Mouse (Mus musculus): Measurements from ENCODE around the gene Atr. TPM values are rescaled to one million over a fixed set of nuclear protein-coding genes. Genes with fewer than 3 reads are reported as not detected.

Atr gene
- 13.0 and 13.3 TPM in 2 replicates for polyA plus RNA-seq (2015; fragmentation: Nextera tagmentation; extraction: Ambion mirVana)

DNA sequence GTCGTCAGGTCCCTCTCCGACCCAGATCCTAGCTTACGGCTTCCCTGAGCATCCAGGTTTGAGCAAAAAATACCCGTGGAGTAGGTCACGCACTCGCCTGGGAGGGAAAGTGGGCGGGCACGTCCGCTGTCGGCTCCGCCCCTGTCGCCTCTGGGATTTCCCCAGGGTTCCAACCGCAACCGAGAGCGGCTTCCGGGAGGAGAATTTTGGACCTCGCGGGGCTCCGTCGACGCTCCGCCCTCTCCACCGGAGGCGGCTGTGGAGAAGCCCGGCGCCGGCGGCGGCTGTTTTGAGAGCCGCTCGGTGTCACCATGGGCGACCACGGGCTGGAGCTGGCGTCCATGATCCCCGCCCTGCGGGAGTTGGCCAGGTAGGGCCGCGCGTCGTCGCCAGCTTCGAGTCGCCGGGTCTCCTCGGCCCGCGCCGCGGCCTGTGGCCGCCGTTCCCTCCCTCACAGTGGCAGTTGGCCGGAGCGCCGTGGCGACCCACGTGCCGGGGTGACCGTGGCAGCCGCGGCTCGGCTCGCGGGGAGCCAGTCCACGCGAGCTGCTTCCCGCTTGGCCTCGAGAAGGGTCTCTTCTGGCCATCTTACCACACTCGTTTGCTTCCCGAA, at the start of gene Atr:
Gene Atr (plus strand): TSS at position 184 of the 613 bp plus-strand sequence.
- Histone ChIP-seq H3K27ac (peak within 1 kb of the TSS; percentile 19), H3K4me1 (no peaks in the 10 kb centered on the region), H3K36me3 (no peaks in the 10 kb centered on the region), H3K4me3 (replicated peaks) (peak within 1 kb of the TSS; percentile 81), H3K4me2 (peak within 1 kb of the TSS; percentile 78), H3K27me3 (replicated peaks) (no peaks in the 10 kb centered on the region), H3K9ac (peak within 1 kb of the TSS; percentile 57), H3K9me3 (no peaks in the 10 kb centered on the region)
- ATAC-seq (ENCODE audit: insufficient read depth, low FRiP score, low read depth), result peak; percentile 92
- WGBS, result under 1% methylated on average over 67 of the region's 69 CpGs

DNA sequence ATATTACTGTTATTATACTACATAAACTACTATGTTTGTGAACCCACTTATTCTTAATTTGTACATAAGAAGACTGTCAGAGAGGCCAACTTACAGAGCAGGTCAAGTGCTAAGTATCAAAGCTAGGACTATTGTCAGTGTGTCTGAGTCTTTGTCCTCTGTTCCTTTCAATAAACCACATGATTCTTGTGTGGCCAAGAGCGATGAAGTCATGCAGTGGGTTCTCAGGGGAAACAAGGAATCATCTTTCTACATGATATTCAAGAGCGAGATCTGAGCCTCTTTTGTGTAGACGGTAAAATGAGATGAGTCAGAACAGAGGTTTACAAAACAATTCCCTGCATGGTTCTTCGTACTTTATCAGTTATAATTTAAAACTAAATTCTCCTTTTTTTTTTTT, 47.8 kb upstream of the Atr start:
- WGBS, result 70% methylated on average over 4 of the region's 4 CpGs
- ATAC-seq (ENCODE audit: insufficient read depth, low FRiP score, low read depth), result no peak
- Histone ChIP-seq H3K9ac (no peak overlapping the region), H3K4me2 (no peak overlapping the region), H3K4me1 (no peaks in the 10 kb centered on the region), H3K36me3 (no peaks in the 10 kb centered on the region), H3K27ac (no peak overlapping the region), H3K4me3 (replicated peaks) (no peak overlapping the region), H3K27me3 (replicated peaks) (no peaks in the 10 kb centered on the region), H3K9me3 (no peaks in the 10 kb centered on the region)

DNA sequence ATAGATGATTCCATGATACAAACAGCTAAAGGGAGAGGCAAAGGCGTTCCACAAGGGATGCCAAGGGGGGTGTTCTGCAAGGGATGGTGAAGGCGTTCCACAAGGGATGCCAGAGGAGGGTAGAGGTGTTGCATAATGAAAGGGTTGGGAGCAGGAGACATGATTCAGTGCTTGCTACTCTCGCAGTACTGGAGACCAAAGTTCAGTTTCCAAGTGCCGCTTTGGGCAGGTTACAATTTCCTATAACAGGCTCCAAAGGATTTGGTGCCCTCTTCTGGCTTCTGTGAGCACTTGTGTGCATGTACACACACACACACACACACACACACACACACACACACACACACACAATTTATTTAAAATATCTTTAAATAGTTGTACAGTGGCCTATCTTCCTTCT, 45.6 kb upstream of the Atr start:
- no peaks in the 10 kb centered on the region for H3K27me3 ChIP-seq (replicated peaks)
- no peaks in the 10 kb centered on the region for H3K4me1 ChIP-seq
- H3K4me3 ChIP-seq (replicated peaks), result no peak overlapping the region
- H3K9me3 ChIP-seq, result no peaks in the 10 kb centered on the region
- H3K9ac ChIP-seq, result no peak overlapping the region
- ATAC-seq (ENCODE audit: insufficient read depth, low FRiP score, low read depth), result no peak
- H3K27ac ChIP-seq, result no peak overlapping the region
- 92% methylated on average over 4 of the region's 4 CpGs for WGBS
- no peaks in the 10 kb centered on the region for H3K36me3 ChIP-seq
- H3K4me2 ChIP-seq, result no peak overlapping the region

DNA sequence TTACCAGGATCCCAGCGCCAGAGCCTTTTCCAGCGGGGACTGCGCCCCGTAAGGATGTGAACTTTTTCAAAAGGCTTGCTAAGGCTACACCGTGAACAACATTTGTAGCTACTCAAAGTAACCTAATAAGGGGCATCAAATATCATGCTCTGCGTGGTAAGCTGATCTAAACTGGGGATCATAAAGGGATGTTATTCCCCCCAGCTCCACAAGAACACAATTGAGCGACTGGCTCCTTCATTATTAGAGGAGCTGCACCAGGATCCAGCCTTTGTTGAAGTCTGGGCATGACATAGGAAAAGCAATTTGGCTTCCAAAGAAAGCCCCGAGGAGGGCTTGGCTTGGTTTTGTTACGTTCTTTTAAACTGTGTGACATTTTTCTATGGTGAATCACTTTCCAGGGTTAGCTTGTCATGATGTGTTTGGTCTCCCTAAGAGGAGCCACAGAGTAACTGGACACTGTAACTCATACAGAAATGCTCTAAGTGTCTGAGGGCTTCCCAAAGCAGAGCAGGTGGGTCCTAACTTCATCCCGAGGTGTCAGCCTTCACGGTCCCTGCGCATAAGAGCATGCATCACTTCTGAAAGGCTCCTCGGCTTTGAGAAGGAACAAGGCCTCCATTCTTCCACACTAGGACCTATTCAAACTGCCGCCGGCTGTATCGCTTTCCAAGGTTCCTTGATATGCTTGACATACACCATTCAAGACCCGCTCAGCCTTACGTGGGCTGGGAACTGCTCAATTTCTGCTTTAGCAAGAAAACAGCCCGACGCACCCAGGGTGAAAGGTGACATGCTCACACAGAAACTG, 43.5 kb upstream of the Atr start:
- Histone ChIP-seq H3K4me1 (no peaks in the 10 kb centered on the region), H3K4me2 (no peak overlapping the region), H3K27me3 (replicated peaks) (no peaks in the 10 kb centered on the region), H3K36me3 (no peaks in the 10 kb centered on the region), H3K4me3 (replicated peaks) (no peak overlapping the region), H3K9me3 (no peaks in the 10 kb centered on the region), H3K9ac (no peak overlapping the region), H3K27ac (peak overlapping the region; percentile 44; the same call in 1 of the 2 replicates)
- ATAC-seq (ENCODE audit: insufficient read depth, low FRiP score, low read depth), result no peak
- 72% methylated on average over 20 of the region's 20 CpGs for WGBS

DNA sequence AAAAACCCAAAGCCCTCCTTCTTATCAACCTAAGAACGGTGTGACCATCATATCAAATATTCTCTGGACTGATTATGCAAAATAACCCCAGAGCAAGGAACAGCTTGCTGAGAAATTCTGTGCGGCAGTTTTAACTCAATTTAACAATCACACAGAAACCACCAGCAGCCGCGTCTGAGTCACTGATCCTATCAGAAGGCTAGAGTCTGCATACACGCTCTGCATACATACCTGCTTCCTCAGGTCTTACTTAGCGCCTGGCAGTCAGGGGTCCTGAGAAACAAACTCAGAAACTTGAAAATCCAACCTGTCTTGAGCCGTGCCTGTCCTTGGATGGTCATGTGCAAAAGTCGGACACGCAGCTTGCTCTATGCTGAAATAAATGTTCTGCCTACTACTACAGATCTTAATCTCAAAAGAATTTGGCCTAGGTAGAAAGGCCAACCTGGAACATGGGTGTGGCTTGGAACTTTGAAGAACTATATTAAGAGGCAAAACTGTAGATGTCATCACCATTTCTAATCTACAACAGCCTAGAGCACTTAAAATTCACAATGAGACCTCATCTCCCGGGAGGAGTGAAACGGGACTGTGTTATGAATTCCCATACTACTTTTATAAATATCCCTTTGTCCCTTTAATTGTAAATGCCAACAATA, 42.3 kb upstream of the Atr start:
- Histone ChIP-seq H3K4me3 (replicated peaks) (no peak overlapping the region), H3K27me3 (replicated peaks) (no peaks in the 10 kb centered on the region), H3K36me3 (no peaks in the 10 kb centered on the region), H3K4me2 (no peak overlapping the region), H3K4me1 (no peaks in the 10 kb centered on the region), H3K9ac (no peak overlapping the region), H3K9me3 (no peaks in the 10 kb centered on the region), H3K27ac (peak overlapping the region; percentile 5; the same call in 1 of the 2 replicates)
- 70% methylated on average over 11 of the region's 11 CpGs for WGBS
- ATAC-seq (ENCODE audit: insufficient read depth, low FRiP score, low read depth), result peak; percentile 68

DNA sequence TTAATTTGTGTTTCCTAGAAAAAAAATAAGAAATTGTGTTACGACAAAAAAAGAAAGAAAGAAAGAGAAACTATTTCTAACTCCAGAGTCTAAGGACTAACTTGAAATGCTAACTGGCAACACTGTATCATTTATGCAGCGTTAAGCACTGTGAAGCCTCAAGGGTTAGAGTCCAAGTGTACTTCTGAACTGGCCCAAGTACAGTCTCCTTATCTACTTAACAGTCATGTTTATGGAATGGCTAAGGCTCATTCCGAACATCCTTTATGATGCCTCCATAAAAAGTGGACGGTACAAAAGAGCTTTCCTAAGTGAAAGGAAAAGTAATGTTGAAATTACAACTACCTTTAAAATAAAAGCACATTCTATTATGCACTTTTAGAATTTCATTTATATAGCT, 41.7 kb upstream of the Atr start:
- H3K36me3 ChIP-seq, result no peaks in the 10 kb centered on the region
- no peak overlapping the region for H3K27ac ChIP-seq
- no peaks in the 10 kb centered on the region for H3K4me1 ChIP-seq
- H3K9me3 ChIP-seq, result no peaks in the 10 kb centered on the region
- no peak overlapping the region for H3K4me2 ChIP-seq
- 78% methylated on average over 4 of the region's 4 CpGs for WGBS
- no peaks in the 10 kb centered on the region for H3K27me3 ChIP-seq (replicated peaks)
- ATAC-seq (ENCODE audit: insufficient read depth, low FRiP score, low read depth), result no peak
- no peak overlapping the region for H3K9ac ChIP-seq
- H3K4me3 ChIP-seq (replicated peaks), result no peak overlapping the region

DNA sequence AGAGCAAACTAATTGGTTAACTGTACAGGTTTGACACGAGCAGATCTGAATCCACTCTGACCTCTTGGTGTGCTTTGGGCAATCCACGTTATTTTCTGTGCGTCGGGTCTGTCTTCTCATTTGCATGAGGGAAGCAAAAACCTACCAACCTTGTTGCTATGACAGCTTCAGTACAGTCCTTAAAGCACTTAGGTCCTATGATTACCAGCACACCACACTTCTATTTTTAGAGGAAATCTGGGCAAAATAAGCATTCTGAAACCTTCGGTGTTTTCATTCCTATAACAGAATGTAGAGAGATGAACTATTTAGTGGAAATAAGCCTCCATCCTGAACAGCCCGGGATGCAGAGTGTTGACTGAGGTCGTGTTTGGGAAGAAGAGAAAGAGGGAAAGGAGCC, 34.9 kb upstream of the Atr start:
- Histone ChIP-seq H3K9me3 (no peaks in the 10 kb centered on the region), H3K4me3 (replicated peaks) (no peak overlapping the region), H3K36me3 (no peaks in the 10 kb centered on the region), H3K9ac (no peak overlapping the region), H3K27me3 (replicated peaks) (no peaks in the 10 kb centered on the region), H3K4me1 (no peaks in the 10 kb centered on the region), H3K27ac (no peak overlapping the region), H3K4me2 (no peak overlapping the region)
- no peak for ATAC-seq (ENCODE audit: insufficient read depth, low FRiP score, low read depth)
- WGBS, result 77% methylated on average over 7 of the region's 7 CpGs

DNA sequence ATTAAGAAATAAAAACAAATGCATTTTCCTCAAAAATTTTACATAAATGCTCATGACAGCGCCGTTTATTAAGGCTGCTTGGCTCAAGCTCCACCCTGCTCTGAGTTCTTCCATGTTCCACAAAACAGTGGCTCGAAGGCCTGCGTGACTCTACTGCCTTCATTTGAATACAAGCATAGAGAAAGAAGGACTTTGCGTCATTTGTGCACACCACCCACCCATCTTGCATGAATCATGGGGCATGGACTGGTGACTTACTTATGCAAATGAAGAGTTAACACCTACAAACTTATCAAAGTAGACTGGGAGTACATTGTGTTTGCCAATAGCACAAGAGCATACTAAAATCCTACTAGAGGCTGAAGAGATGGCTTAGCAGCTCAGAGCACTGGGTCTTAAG, 29.8 kb upstream of the Atr start:
- H3K9me3 ChIP-seq, result no peaks in the 10 kb centered on the region
- ATAC-seq (ENCODE audit: insufficient read depth, low FRiP score, low read depth), result no peak
- H3K4me2 ChIP-seq, result no peak overlapping the region
- no peak overlapping the region for H3K4me3 ChIP-seq (replicated peaks)
- no peak overlapping the region for H3K27ac ChIP-seq
- no peak overlapping the region for H3K9ac ChIP-seq
- H3K4me1 ChIP-seq, result no peaks in the 10 kb centered on the region
- 91% methylated on average over 5 of the region's 5 CpGs for whole genome bisulfite sequencing
- no peaks in the 10 kb centered on the region for H3K27me3 ChIP-seq (replicated peaks)
- no peaks in the 10 kb centered on the region for H3K36me3 ChIP-seq

DNA sequence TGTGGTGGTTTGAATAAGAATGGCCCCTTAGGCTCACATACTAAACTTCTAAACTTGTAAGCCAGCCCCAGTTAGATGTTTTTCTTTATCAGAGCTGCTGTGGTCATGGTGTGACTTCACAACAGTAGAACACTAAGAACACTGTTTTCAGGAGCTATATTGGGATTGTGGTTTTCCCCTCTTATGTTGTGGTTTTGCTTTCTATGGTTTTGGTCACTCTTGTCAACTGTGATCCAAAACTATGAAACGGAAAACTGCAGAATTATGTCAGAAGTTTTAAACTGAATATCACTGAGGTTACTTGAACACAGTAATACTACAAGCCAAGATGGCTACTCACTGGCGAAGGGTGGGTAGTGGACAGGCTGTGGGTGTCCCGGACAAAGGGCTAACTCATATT, 24.6 kb upstream of the Atr start:
- Histone ChIP-seq H3K27me3 (replicated peaks) (no peaks in the 10 kb centered on the region), H3K9ac (no peak overlapping the region), H3K36me3 (no peaks in the 10 kb centered on the region), H3K4me2 (no peak overlapping the region), H3K4me1 (no peaks in the 10 kb centered on the region), H3K4me3 (replicated peaks) (no peak overlapping the region), H3K27ac (no peak overlapping the region), H3K9me3 (no peaks in the 10 kb centered on the region)
- ATAC-seq (ENCODE audit: insufficient read depth, low FRiP score, low read depth), result no peak
- WGBS, result 87% methylated on average over 3 of the region's 3 CpGs

DNA sequence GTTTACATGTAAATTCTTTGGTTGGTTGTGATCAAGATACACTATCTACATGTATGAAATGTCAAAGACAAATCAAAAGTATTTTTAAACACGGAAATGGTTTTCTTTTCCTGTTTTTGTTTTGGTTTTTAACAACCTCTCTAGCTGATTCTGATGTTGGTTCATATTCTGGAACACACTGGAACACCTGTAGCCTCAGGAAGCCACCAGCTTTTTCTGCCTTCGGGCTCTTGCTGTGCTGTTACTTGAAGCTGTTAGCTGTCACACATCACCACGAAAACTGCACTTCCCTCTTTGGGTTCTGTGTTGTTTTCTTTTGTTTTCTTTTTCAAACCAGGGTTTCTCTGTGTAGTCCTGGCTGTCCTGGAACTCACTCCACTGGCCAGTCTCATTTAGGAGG, 22.6 kb upstream of the Atr start:
- Histone ChIP-seq H3K4me2 (no peak overlapping the region), H3K36me3 (no peaks in the 10 kb centered on the region), H3K4me3 (replicated peaks) (no peak overlapping the region), H3K9ac (no peak overlapping the region), H3K4me1 (no peaks in the 10 kb centered on the region), H3K27me3 (replicated peaks) (no peaks in the 10 kb centered on the region), H3K9me3 (no peaks in the 10 kb centered on the region), H3K27ac (no peak overlapping the region)
- no peak for ATAC-seq (ENCODE audit: insufficient read depth, low FRiP score, low read depth)
- WGBS, result 65% methylated on average over 3 of the region's 3 CpGs

DNA sequence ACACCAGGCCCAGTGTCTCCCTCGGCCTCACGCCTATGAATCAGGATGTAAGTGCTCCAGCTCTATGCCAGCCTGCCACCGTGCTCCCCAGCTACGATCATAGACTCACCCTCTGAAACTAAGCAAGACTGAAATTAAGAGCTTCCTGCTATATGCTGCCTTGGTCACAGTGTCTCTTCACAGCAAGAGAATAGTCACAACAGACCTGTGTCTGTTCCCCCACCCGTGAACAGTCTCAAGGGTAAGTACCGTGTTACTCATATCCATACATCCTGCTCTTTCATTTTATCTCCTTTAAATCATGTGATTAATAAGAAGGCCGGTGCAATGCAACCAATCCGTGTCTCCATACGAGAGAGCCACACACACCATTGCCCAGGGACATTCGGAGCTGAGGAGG, 21.7 kb upstream of the Atr start:
- H3K9ac ChIP-seq, result no peak overlapping the region
- no peaks in the 10 kb centered on the region for H3K27me3 ChIP-seq (replicated peaks)
- H3K4me2 ChIP-seq, result no peak overlapping the region
- H3K27ac ChIP-seq, result no peak overlapping the region
- H3K9me3 ChIP-seq, result no peaks in the 10 kb centered on the region
- WGBS, result 87% methylated on average over 10 of the region's 10 CpGs
- no peak for ATAC-seq (ENCODE audit: insufficient read depth, low FRiP score, low read depth)
- H3K36me3 ChIP-seq, result no peaks in the 10 kb centered on the region
- no peak overlapping the region for H3K4me3 ChIP-seq (replicated peaks)
- no peaks in the 10 kb centered on the region for H3K4me1 ChIP-seq

DNA sequence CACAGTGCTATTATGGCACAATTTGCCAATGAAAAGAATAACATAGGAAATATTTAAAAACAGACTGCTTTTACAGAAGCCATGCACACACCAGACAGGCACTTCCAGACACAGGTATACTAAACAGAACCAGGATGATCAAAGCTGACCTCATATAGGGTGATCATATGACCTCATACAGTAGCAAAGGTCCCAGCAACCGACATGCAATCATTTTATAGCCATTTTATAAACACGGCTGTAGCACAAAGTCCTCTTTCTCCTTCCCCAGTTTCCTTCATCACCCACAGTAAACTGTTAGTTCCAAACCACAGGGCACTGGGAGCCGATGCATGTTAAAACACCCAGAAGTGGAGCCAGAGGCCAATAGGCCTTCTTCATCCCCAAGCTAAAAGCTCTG, 18.0 kb upstream of the Atr start:
- Histone ChIP-seq H3K27me3 (replicated peaks) (0 out of 2 replicates have a peak, but pooled peaks cover 4% of the 10 kb centered on the region), H3K9me3 (no peaks in the 10 kb centered on the region), H3K9ac (no peak overlapping the region), H3K27ac (no peak overlapping the region), H3K4me2 (no peak overlapping the region), H3K36me3 (no peaks in the 10 kb centered on the region), H3K4me1 (no peaks in the 10 kb centered on the region; the same call in 1 of the 2 replicates), H3K4me3 (replicated peaks) (no peak overlapping the region)
- 72% methylated on average over 3 of the region's 3 CpGs for WGBS
- no peak for ATAC-seq (ENCODE audit: insufficient read depth, low FRiP score, low read depth)
